ENCODE assay signal across 18 mouse cellular contexts in genomic region chr4:102685045-102685444, GRCm38 (mm10). TPM values are rescaled to one million over a fixed set of nuclear protein-coding genes. Genes with fewer than 3 reads are reported as not detected.
DNase-seq lines count a peak whose midpoint lies in the region; ATAC-seq and TF ChIP-seq lines count a peak whose summit lies in the region.
"Had no signal": no experiment of that assay in that cellular context is flagged by ENCODE, and none has a peak within 500 bp of the region (broad histone marks: within the 10 kb centered on the region; RNA-seq: fewer than 3 reads in every experiment).

No protein-coding gene starts in this region.

- DNase-seq in forebrain, postnatal 0 days, result peak; percentile 37
- no peak for DNase-seq in forebrain, embryonic 11.5 days (ENCODE audit: low spot score)
- peak; percentile 34 for DNase-seq in limb, embryonic 14.5 days (ENCODE audit: low spot score)
- DNase-seq in limb, embryonic 10.5 days (ENCODE audit: low spot score), result no peak
- DNase-seq in lung, postnatal 0 days (ENCODE audit: low spot score), result peak; percentile 45
- no peak for DNase-seq in retina, postnatal 1 day
- no peak for DNase-seq in left cerebral cortex, adult 2 months (ENCODE audit: extremely low spot score in 1 of 2, low spot score in 2 of 2)
- DNase-seq: adrenal gland, postnatal 25 days; cerebellum, postnatal 25 days; gastrocnemius, postnatal 36 days; kidney, adult 9 months; left cerebral cortex, postnatal 4 days; right cerebral cortex, postnatal 25 days; thymus, adult 18-20 months had no signal

- H3K9me3 ChIP-seq in forebrain, postnatal 0 days (ENCODE audit: low read length), result no peaks in the 10 kb centered on the region
- H3K9me3 ChIP-seq in forebrain, embryonic 11.5 days (ENCODE audit: control insufficient read depth, low read length), result no peaks in the 10 kb centered on the region; the same call in 1 of the 2 replicates
- no peaks in the 10 kb centered on the region for H3K9me3 ChIP-seq in limb, embryonic 14.5 days (ENCODE audit: control insufficient read depth, low read length)
- no peaks in the 10 kb centered on the region; the same call in 1 of the 2 replicates for H3K9me3 ChIP-seq in limb, embryonic 10.5 days (replicated peaks)
- H3K9me3 ChIP-seq in lung, postnatal 0 days (ENCODE audit: low read length), result no peaks in the 10 kb centered on the region
- H3K9me3 ChIP-seq in hindbrain, embryonic 16.5 days (ENCODE audit: control insufficient read depth, low read length), result peaks cover 2% of the 10 kb centered on the region; the same call in 1 of the 2 replicates

- intact Hi-C loops in left cerebral cortex, adult 2 months (cut with DNase I), result no loop called here

- no peak overlapping the region for H3K4me3 ChIP-seq in forebrain, postnatal 0 days (ENCODE audit: low read depth, low read length)
- no peak overlapping the region for H3K4me3 ChIP-seq in forebrain, embryonic 11.5 days (ENCODE audit: low read depth, low read length)
- H3K4me3 ChIP-seq in limb, embryonic 14.5 days (replicated peaks; ENCODE audit: low read length), result no peak overlapping the region
- no peak overlapping the region for H3K4me3 ChIP-seq in limb, embryonic 10.5 days
- H3K4me3 ChIP-seq in lung, postnatal 0 days (ENCODE audit: low read depth, low read length), result no peak overlapping the region
- no peak overlapping the region for H3K4me3 ChIP-seq in left cerebral cortex, adult 2 months
- H3K4me3 ChIP-seq in hindbrain, embryonic 16.5 days (ENCODE audit: low read length), result no peak overlapping the region
- H3K4me3 ChIP-seq: megakaryocyte, embryonic 14.5 days had no signal

- 50% methylated on average over 1 of the region's 1 CpGs for WGBS in forebrain, postnatal 0 days
- WGBS in forebrain, embryonic 11.5 days, result 83% methylated on average over 1 of the region's 1 CpGs
- WGBS in limb, embryonic 14.5 days, result 27% methylated on average over 1 of the region's 1 CpGs
- WGBS in limb, embryonic 10.5 days, result 65% methylated on average over 1 of the region's 1 CpGs
- 59% methylated on average over 1 of the region's 1 CpGs for WGBS in lung, postnatal 0 days
- WGBS in hindbrain, embryonic 16.5 days, result 69% methylated on average over 1 of the region's 1 CpGs

- no peaks in the 10 kb centered on the region; the same call in 1 of the 2 replicates for H3K4me1 ChIP-seq in forebrain, postnatal 0 days (ENCODE audit: insufficient read depth)
- no peaks in the 10 kb centered on the region for H3K4me1 ChIP-seq in forebrain, embryonic 11.5 days (replicated peaks; ENCODE audit: control insufficient read depth, insufficient read depth, low read length)
- no peaks in the 10 kb centered on the region for H3K4me1 ChIP-seq in limb, embryonic 14.5 days (ENCODE audit: control insufficient read depth, insufficient read depth, low read length)
- no peaks in the 10 kb centered on the region for H3K4me1 ChIP-seq in limb, embryonic 10.5 days
- H3K4me1 ChIP-seq in lung, postnatal 0 days (ENCODE audit: insufficient read depth, low read depth, low read length), result no peaks in the 10 kb centered on the region
- H3K4me1 ChIP-seq in hindbrain, embryonic 16.5 days (ENCODE audit: control insufficient read depth, insufficient read depth, low read depth, low read length), result no peaks in the 10 kb centered on the region
- H3K4me1 ChIP-seq: megakaryocyte, embryonic 14.5 days had no signal

- no peak for TF ChIP-seq EP300 in lung, postnatal 0 days (IDR thresholded peaks at IDR 0.05)

- no peak overlapping the region for H3K27ac ChIP-seq in forebrain, postnatal 0 days (ENCODE audit: low read depth, low read length)
- H3K27ac ChIP-seq in forebrain, embryonic 11.5 days (ENCODE audit: low read depth, low read length), result no peak overlapping the region
- H3K27ac ChIP-seq in limb, embryonic 14.5 days (replicated peaks; ENCODE audit: low read depth, low read length), result no peak overlapping the region
- no peak overlapping the region for H3K27ac ChIP-seq in limb, embryonic 10.5 days
- no peak overlapping the region for H3K27ac ChIP-seq in lung, postnatal 0 days (ENCODE audit: low read length)
- no peak overlapping the region for H3K27ac ChIP-seq in left cerebral cortex, adult 2 months
- no peak overlapping the region for H3K27ac ChIP-seq in hindbrain, embryonic 16.5 days (ENCODE audit: low read depth, low read length)
- H3K27ac ChIP-seq: liver, embryonic 14.5 days had no signal

- no peak for TF ChIP-seq CTCF in forebrain, postnatal 0 days (IDR thresholded peaks at IDR 0.05; ENCODE audit: low read depth)
- no peak for TF ChIP-seq CTCF in lung, postnatal 0 days (IDR thresholded peaks at IDR 0.05)
- no peak for TF ChIP-seq CTCF in left cerebral cortex, adult 2 months (IDR thresholded peaks at IDR 0.05)

- no peak overlapping the region for H3K4me2 ChIP-seq in forebrain, postnatal 0 days (ENCODE audit: low read depth)
- no peak overlapping the region for H3K4me2 ChIP-seq in forebrain, embryonic 11.5 days (ENCODE audit: low read depth, low read length, severe bottlenecking)
- H3K4me2 ChIP-seq in limb, embryonic 14.5 days (replicated peaks; ENCODE audit: low read depth, low read length, severe bottlenecking), result no peak overlapping the region
- H3K4me2 ChIP-seq in lung, postnatal 0 days (replicated peaks; ENCODE audit: low read depth, low read length), result no peak overlapping the region
- no peak overlapping the region for H3K4me2 ChIP-seq in hindbrain, embryonic 16.5 days (ENCODE audit: low read length)

- TF ChIP-seq POLR2A in limb, embryonic 14.5 days (IDR thresholded peaks at IDR 0.05; ENCODE audit: borderline replicate concordance, extremely low read depth, insufficient read depth, insufficient read length), result no peak

- ATAC-seq in forebrain, postnatal 0 days, result no peak
- no peak for ATAC-seq in forebrain, embryonic 11.5 days (replicated peaks; ENCODE audit: low FRiP score)
- no peak for ATAC-seq in limb, embryonic 14.5 days (ENCODE audit: low FRiP score, low read depth)
- ATAC-seq in lung, postnatal 0 days, result 0 out of 2 replicates have a peak, but pooled peaks have one; percentile 37
- ATAC-seq in hindbrain, embryonic 16.5 days, result no peak
- ATAC-seq: midbrain, embryonic 16.5 days had no signal

- H3K36me3 ChIP-seq in forebrain, postnatal 0 days (ENCODE audit: insufficient read depth), result no peaks in the 10 kb centered on the region
- H3K36me3 ChIP-seq in forebrain, embryonic 11.5 days (ENCODE audit: control insufficient read depth, insufficient read depth, low read length), result no peaks in the 10 kb centered on the region
- no peaks in the 10 kb centered on the region for H3K36me3 ChIP-seq in limb, embryonic 14.5 days (ENCODE audit: control insufficient read depth, insufficient read depth, low read length)
- no peaks in the 10 kb centered on the region for H3K36me3 ChIP-seq in limb, embryonic 10.5 days
- H3K36me3 ChIP-seq in lung, postnatal 0 days (ENCODE audit: insufficient read depth, low read length), result no peaks in the 10 kb centered on the region
- no peaks in the 10 kb centered on the region for H3K36me3 ChIP-seq in hindbrain, embryonic 16.5 days (ENCODE audit: control insufficient read depth, insufficient read depth, low read length)

- no peak overlapping the region for H3K9ac ChIP-seq in forebrain, postnatal 0 days
- H3K9ac ChIP-seq in forebrain, embryonic 11.5 days (ENCODE audit: low read length), result no peak overlapping the region
- no peak overlapping the region for H3K9ac ChIP-seq in limb, embryonic 14.5 days (ENCODE audit: low read depth, low read length, severe bottlenecking)
- no peak overlapping the region for H3K9ac ChIP-seq in lung, postnatal 0 days (replicated peaks; ENCODE audit: low read depth)
- H3K9ac ChIP-seq in hindbrain, embryonic 16.5 days (ENCODE audit: low read depth, low read length), result no peak overlapping the region
- H3K9ac ChIP-seq: liver, embryonic 14.5 days had no signal

- H3K27me3 ChIP-seq in forebrain, postnatal 0 days (ENCODE audit: insufficient read depth, low read length), result no peaks in the 10 kb centered on the region
- H3K27me3 ChIP-seq in forebrain, embryonic 11.5 days (ENCODE audit: control insufficient read depth, insufficient read depth, low read length), result no peaks in the 10 kb centered on the region
- no peaks in the 10 kb centered on the region for H3K27me3 ChIP-seq in limb, embryonic 14.5 days (ENCODE audit: control insufficient read depth, insufficient read depth, low read length)
- H3K27me3 ChIP-seq in limb, embryonic 10.5 days (ENCODE audit: low read depth, poor library complexity, severe bottlenecking), result no peaks in the 10 kb centered on the region
- no peaks in the 10 kb centered on the region for H3K27me3 ChIP-seq in lung, postnatal 0 days (replicated peaks; ENCODE audit: insufficient read depth, low read length)
- no peaks in the 10 kb centered on the region for H3K27me3 ChIP-seq in hindbrain, embryonic 16.5 days (replicated peaks; ENCODE audit: control insufficient read depth, insufficient read depth, low read length)
- H3K27me3 ChIP-seq: megakaryocyte, embryonic 14.5 days had no signal

RNA-seq across cellular contexts. Expression of gene Sgip1, which starts 56.1 kb away (rescaled TPM):
- total RNA-seq in forebrain, postnatal 0 days (2014; rRNA removed), result 61.4 and 62.0 TPM in 2 replicates
- 36.7 and 59.4 TPM in 2 replicates for polyA plus RNA-seq in forebrain, postnatal 0 days (2015; fragmentation: Nextera tagmentation; extraction: Ambion mirVana)
- polyA plus RNA-seq in forebrain, embryonic 11.5 days (2014; fragmentation: Nextera tagmentation; extraction: Ambion mirVana), result 12.8 and 13.6 TPM in 2 replicates
- 3.6 and 4.7 TPM in 2 replicates for polyA plus RNA-seq in limb, embryonic 14.5 days (2012; rRNA removed)
- 4.6 and 8.7 TPM in 2 replicates for polyA plus RNA-seq in limb, embryonic 14.5 days (2014; fragmentation: Nextera tagmentation; extraction: Ambion mirVana)
- 6.2 and 6.9 TPM in 2 replicates for polyA plus RNA-seq in limb, embryonic 10.5 days (2016; fragmentation: Nextera tagmentation; extraction: Ambion mirVana)
- 7.8 and 9.0 TPM in 2 replicates for polyA plus RNA-seq in lung, postnatal 0 days (2015; fragmentation: Nextera tagmentation; extraction: Ambion mirVana)
- 100 to 1,000 TPM; 293 to 300 TPM for total RNA-seq in left cerebral cortex, adult 2 months (2021)
- 66.1 and 68.0 TPM in 2 replicates for polyA plus RNA-seq in hindbrain, embryonic 16.5 days (2015; fragmentation: Nextera tagmentation; extraction: Ambion mirVana)

Comparison
In these comparisons a context has a peak if more than half of its experiments do, and no peak if none do; other contexts are left out.
1. DNase-seq: peak in forebrain, postnatal 0 days (single experiment), limb, embryonic 14.5 days (single experiment) and lung, postnatal 0 days (single experiment); none in forebrain, embryonic 11.5 days (single experiment), limb, embryonic 10.5 days (single experiment), retina, postnatal 1 day (single experiment) and left cerebral cortex, adult 2 months (0 of 2).